Mouse (Mus musculus) liver, embryonic 14.5 days (tissue): ENCODE measurements around the gene Svop.

Source experiments
- CTCF ChIP-seq: IDR thresholded peaks from 2 replicates; pipeline ENCODE4 v1.5.1; 2016; ENCODE audit warnings: antibody characterized with exemption, low read depth, control low read depth
- EP300 ChIP-seq: IDR thresholded peaks from 2 replicates; pipeline ENCODE4 v1.6.1; 2016; ENCODE audit warnings: antibody characterized with exemption, low read depth

DNA sequence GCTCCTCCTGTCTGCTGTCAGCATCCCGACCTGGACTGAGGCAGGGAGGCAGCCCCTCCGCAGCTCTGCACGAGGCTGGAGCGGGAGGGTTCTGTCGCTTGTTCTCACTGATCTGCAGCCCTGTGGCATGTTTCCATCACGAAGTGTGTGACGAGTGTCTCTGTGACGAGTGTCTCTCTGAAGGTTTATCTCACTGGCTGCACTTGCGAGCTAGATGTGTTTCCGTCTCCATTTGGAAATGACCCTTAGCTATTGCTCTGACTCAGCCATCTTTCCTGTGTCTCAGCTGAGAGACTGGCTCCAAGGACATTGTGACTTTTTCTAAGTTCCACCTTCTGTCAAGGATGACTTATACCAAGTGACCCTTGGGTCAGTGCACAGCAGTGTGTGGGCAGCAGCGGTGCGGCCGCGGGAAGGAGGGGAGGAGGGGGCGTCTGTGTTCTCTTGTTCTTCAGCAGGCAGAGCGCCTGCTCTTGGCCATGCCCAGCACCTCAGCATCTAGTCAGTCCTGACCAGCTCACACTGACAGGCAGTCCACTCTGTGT is 15.1 kb upstream of the Svop start:
- TF ChIP-seq EP300, result no peak
- TF ChIP-seq CTCF, result no peak
